Mouse (Mus musculus) CH12.LX (cell line): ENCODE results near the gene 4931422A03Rik. TPM values are rescaled to one million over a fixed set of nuclear protein-coding genes. Genes with fewer than 3 reads are reported as not detected.

Experiments used
- DNase-seq: peaks from one replicate; pipeline ENCODE4 v3.0.0-alpha.2; 2013; ENCODE audit errors: extremely low read depth
- H3K27ac ChIP-seq: 2 replicates; pipeline ENCODE4 v1.5.1; 2012; ENCODE audit warnings: low read depth, mild to moderate bottlenecking, control low read depth, moderate library complexity; ENCODE audit not compliant: insufficient read depth
- H3K27me3 ChIP-seq: replicated peaks from 2 replicates; pipeline ENCODE3; 2012; ENCODE audit warnings: inconsistent platforms
- H3K36me3 ChIP-seq, 2 experiments: replicated peaks in 1 of 2; 2 replicates each; pipeline versions ENCODE3 to v1.6.1; 2012; ENCODE audit warnings: inconsistent platforms in 1 of 2, low read length in 1 of 2, mild to moderate bottlenecking in 1 of 2, mixed read lengths in 1 of 2, moderate library complexity in 1 of 2; ENCODE audit not compliant: control insufficient read depth in 1 of 2, insufficient read depth in 1 of 2
- H3K4me1 ChIP-seq, 2 experiments: 2 replicates each; pipeline ENCODE4 v1.6.1; 2012; ENCODE audit warnings: inconsistent platforms in 1 of 2, moderate library complexity in 1 of 2; ENCODE audit not compliant: insufficient read depth in 2 of 2, control insufficient read depth in 1 of 2
- H3K4me2 ChIP-seq: 2 replicates; pipeline ENCODE4 v1.6.1; 2012; ENCODE audit warnings: low read depth, mild to moderate bottlenecking, control low read depth; ENCODE audit not compliant: poor library complexity, insufficient read depth, severe bottlenecking
- H3K4me3 ChIP-seq, 3 experiments: fragments of 150-350 bp in 1 of 3; sonication (generic) in 1 of 3; replicated peaks in 1 of 3; 2 replicates each; pipeline versions ENCODE3 to v1.5.1; 2011 to 2012; ENCODE audit warnings: low read depth in 2 of 3, low read length in 2 of 3, mild to moderate bottlenecking in 2 of 3, moderate library complexity in 2 of 3, control low read depth in 1 of 3, improper control_type of control experiment in 1 of 3, inconsistent platforms in 1 of 3, mixed read lengths in 1 of 3; ENCODE audit not compliant: poor library complexity in 1 of 3
- H3K79me2 ChIP-seq: replicated peaks from 2 replicates; pipeline ENCODE4 v1.6.1; 2012; ENCODE audit warnings: mild to moderate bottlenecking, moderate library complexity; ENCODE audit not compliant: control insufficient read depth, poor library complexity, insufficient read depth, severe bottlenecking; ENCODE audit errors: extremely low read depth
- H3K9ac ChIP-seq: 2 replicates; pipeline ENCODE4 v1.6.1; 2012; ENCODE audit warnings: low read depth, mild to moderate bottlenecking, control low read depth, moderate library complexity; ENCODE audit not compliant: insufficient read depth
- H3K9me3 ChIP-seq: replicated peaks from 2 replicates; pipeline ENCODE3; 2012; ENCODE audit warnings: low read length, inconsistent platforms, mixed read lengths
- BHLHE40 ChIP-seq: IDR thresholded peaks from 2 replicates; pipeline ENCODE4 v1.6.1; 2011; ENCODE audit warnings: mild to moderate bottlenecking, low read depth, low read length, improper control_type of control experiment
- CHD1 ChIP-seq: IDR thresholded peaks from 2 replicates; pipeline ENCODE4 v1.6.1; 2012; ENCODE audit warnings: low read depth, low read length, improper control_type of control experiment, inconsistent platforms
- CHD2 ChIP-seq: IDR thresholded peaks from 2 replicates; pipeline ENCODE4 v1.6.1; 2011; ENCODE audit warnings: low read length, improper control_type of control experiment
- E2F4 ChIP-seq: IDR thresholded peaks from 2 replicates; pipeline ENCODE4 v1.6.1; 2011; ENCODE audit warnings: low read depth, low read length, improper control_type of control experiment; ENCODE audit not compliant: insufficient replicate concordance
- EP300 ChIP-seq: IDR thresholded peaks from 2 replicates; pipeline ENCODE4 v1.6.1; 2011; ENCODE audit warnings: low read length, improper control_type of control experiment
- ETS1 ChIP-seq: conservative IDR thresholded peaks from 2 replicates; pipeline ENCODE4 v1.6.1; 2012; ENCODE audit warnings: low read depth, mild to moderate bottlenecking, inconsistent platforms, low read length, improper control_type of control experiment, moderate library complexity
- GABPA ChIP-seq: IDR thresholded peaks from 2 replicates; pipeline ENCODE4 v1.6.1; 2012; ENCODE audit warnings: low read depth, low read length, improper control_type of control experiment, inconsistent platforms; ENCODE audit not compliant: insufficient replicate concordance
- HCFC1 ChIP-seq: IDR thresholded peaks from 2 replicates; pipeline ENCODE4 v1.6.1; 2012; ENCODE audit warnings: low read depth, mild to moderate bottlenecking, inconsistent platforms, low read length, improper control_type of control experiment
- IRF4 ChIP-seq: IDR thresholded peaks from 2 replicates; pipeline ENCODE4 v1.6.1; 2014; ENCODE audit warnings: low read depth, mild to moderate bottlenecking, inconsistent platforms, low read length, improper control_type of control experiment
- JUN ChIP-seq: IDR thresholded peaks from 2 replicates; pipeline ENCODE4 v1.6.1; 2011; ENCODE audit warnings: low read depth, mild to moderate bottlenecking, low read length, improper control_type of control experiment, moderate library complexity; ENCODE audit not compliant: insufficient read depth
- JUND ChIP-seq: conservative IDR thresholded peaks from 2 replicates; pipeline ENCODE4 v1.6.1; 2011; ENCODE audit warnings: low read depth, low read length, improper control_type of control experiment
- KAT2A ChIP-seq: IDR thresholded peaks from 2 replicates; pipeline ENCODE4 v1.6.1; 2012; ENCODE audit warnings: low read length, improper control_type of control experiment, inconsistent platforms; ENCODE audit not compliant: insufficient replicate concordance
- MAFK ChIP-seq: IDR thresholded peaks from 2 replicates; pipeline ENCODE4 v1.6.1; 2011; ENCODE audit warnings: low read length, improper control_type of control experiment; ENCODE audit not compliant: insufficient replicate concordance
- MAX ChIP-seq: IDR thresholded peaks from 2 replicates; pipeline ENCODE4 v1.6.1; 2011; ENCODE audit warnings: low read length, improper control_type of control experiment
- MAZ ChIP-seq: IDR thresholded peaks from 2 replicates; pipeline ENCODE4 v1.6.1; 2012; ENCODE audit warnings: low read depth, mild to moderate bottlenecking, inconsistent platforms, low read length, improper control_type of control experiment, moderate library complexity
- MEF2A ChIP-seq: IDR thresholded peaks from 2 replicates; pipeline ENCODE4 v1.6.1; 2014; ENCODE audit warnings: low read depth, mild to moderate bottlenecking, inconsistent platforms, low read length, improper control_type of control experiment, borderline replicate concordance
- MXI1 ChIP-seq: IDR thresholded peaks from 2 replicates; pipeline ENCODE4 v1.6.1; 2011; ENCODE audit warnings: mild to moderate bottlenecking, low read depth, low read length, improper control_type of control experiment
- MYC ChIP-seq: IDR thresholded peaks from 2 replicates; pipeline ENCODE4 v1.6.1; 2011; ENCODE audit warnings: low read depth, mild to moderate bottlenecking, improper control_type of control experiment, low read length
- NELFE ChIP-seq: IDR thresholded peaks from 2 replicates; pipeline ENCODE4 v1.6.1; 2011; ENCODE audit warnings: low read depth, low read length, improper control_type of control experiment
- NRF1 ChIP-seq: IDR thresholded peaks from 2 replicates; pipeline ENCODE4 v1.6.1; 2014; ENCODE audit warnings: low read depth, mild to moderate bottlenecking, inconsistent platforms, low read length, improper control_type of control experiment, moderate library complexity
- PAX5 ChIP-seq: IDR thresholded peaks from 2 replicates; pipeline ENCODE4 v1.6.1; 2012; ENCODE audit warnings: low read length, inconsistent platforms, mixed read lengths
- POLR2AphosphoS2 ChIP-seq: IDR thresholded peaks from 2 replicates; pipeline ENCODE4 v1.6.1; 2011; ENCODE audit warnings: low read depth, low read length, improper control_type of control experiment
- RAD21 ChIP-seq: IDR thresholded peaks from 2 replicates; pipeline ENCODE4 v1.6.1; 2011; ENCODE audit warnings: low read depth, mild to moderate bottlenecking, low read length, improper control_type of control experiment, moderate library complexity
- RCOR1 ChIP-seq: conservative IDR thresholded peaks from 2 replicates; pipeline ENCODE4 v1.6.1; 2012; ENCODE audit warnings: low read depth, mild to moderate bottlenecking, inconsistent platforms, low read length, improper control_type of control experiment
- SIN3A ChIP-seq: IDR thresholded peaks from 2 replicates; pipeline ENCODE4 v1.6.1; 2012; ENCODE audit warnings: low read length, improper control_type of control experiment, inconsistent platforms
- SMC3 ChIP-seq: IDR thresholded peaks from 2 replicates; pipeline ENCODE4 v1.6.1; 2011; ENCODE audit warnings: low read depth, low read length, improper control_type of control experiment
- TBP ChIP-seq: conservative IDR thresholded peaks from 2 replicates; pipeline ENCODE4 v1.6.1; 2011; ENCODE audit warnings: low read depth, low read length, improper control_type of control experiment
- TCF12 ChIP-seq: IDR thresholded peaks from 2 replicates; pipeline ENCODE4 v1.6.1; 2014; ENCODE audit warnings: low read depth, mild to moderate bottlenecking, inconsistent platforms, low read length, improper control_type of control experiment
- UBTF ChIP-seq: IDR thresholded peaks from 2 replicates; pipeline ENCODE4 v1.6.1; 2012; ENCODE audit warnings: low read depth, mild to moderate bottlenecking, inconsistent platforms, low read length, improper control_type of control experiment, moderate library complexity
- ZKSCAN1 ChIP-seq: IDR thresholded peaks from 2 replicates; pipeline ENCODE4 v1.6.1; 2012; ENCODE audit warnings: low read depth, inconsistent platforms, low read length, improper control_type of control experiment, borderline replicate concordance
- ZMIZ1 ChIP-seq: IDR thresholded peaks from 2 replicates; pipeline ENCODE4 v1.6.1; 2012; ENCODE audit warnings: low read depth, mild to moderate bottlenecking, inconsistent platforms, low read length, improper control_type of control experiment
- ZNF384 ChIP-seq: IDR thresholded peaks from 2 replicates; pipeline ENCODE4 v1.6.1; 2012; ENCODE audit warnings: low read depth, low read length, improper control_type of control experiment, inconsistent platforms
- dilution Hi-C: fragments of 300-500 bp; cut with MboI; formaldehyde crosslinking; loops from 2 replicates; pipeline ENCODE4 v1.14.3; 2020; ENCODE audit warnings: low sequenced_read_pairs; ENCODE audit not compliant: extremely low pct_unique_long_range_greater_than_20kb, extremely low pct_ligation_motif_present
- in situ Hi-C: fragments of 300-500 bp; cut with MboI; formaldehyde crosslinking; loops from 3 replicates; pipeline ENCODE4 v1.14.3; 2019; ENCODE audit warnings: low sequenced_read_pairs, low pct_ligation_motif_present, low pct_unique_long_range_greater_than_20kb, mixed read lengths
- polyA plus RNA-seq: library from polyadenylated mRNA; unstranded; fragments of >175 nt; gene quantifications from 2 replicates; pipeline ENCODE4 v1.2.1, GENCODE M21; 2012; ENCODE audit warnings: low read depth; ENCODE audit not compliant: insufficient read length
- total RNA-seq, 2 experiments: library from RNA; depleted of rRNA; stranded (reverse); fragments of 300-350 nt in 1 of 2; fragments of >200 nt in 1 of 2; gene quantifications; 2 replicates each; pipeline ENCODE4 v1.2.3; 2012 to 2014

4931422A03Rik gene
- total and polyA plus RNA-seq, 3 experiments: 0.68 to 2.4 TPM; not detected in 1

DNA sequence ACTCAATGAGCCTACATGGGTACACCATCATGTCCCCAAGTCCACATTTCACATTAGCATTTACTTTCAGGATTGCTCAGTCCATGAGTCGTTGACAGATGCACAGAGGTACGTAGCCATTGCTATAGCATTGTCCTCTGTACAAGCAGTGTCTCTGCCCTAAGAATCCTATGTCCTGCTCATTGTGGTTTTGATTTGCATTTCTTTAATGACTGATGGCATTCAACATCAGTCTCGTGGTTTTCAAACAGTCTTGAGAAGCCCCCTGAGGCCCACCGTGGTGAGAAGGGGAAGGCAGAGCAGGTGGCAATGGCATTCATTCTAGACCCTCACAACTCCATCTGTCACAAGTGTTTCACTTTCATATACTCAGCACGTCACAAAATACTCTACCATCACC is 110.8 kb downstream of the 4931422A03Rik start:
- Histone ChIP-seq H3K79me2 (no peaks in the 10 kb centered on the region), H3K4me3 (no peak overlapping the region), H3K4me1 (peaks cover 20 to 57% of the 10 kb centered on the region in 2 experiments), H3K36me3 (no peaks in the 10 kb centered on the region), H3K9me3 (no peaks in the 10 kb centered on the region), H3K4me2 (peak overlapping the region; percentile 16; the same call in 1 of the 2 replicates), H3K27ac (peak overlapping the region; percentile 70), H3K27me3 (no peaks in the 10 kb centered on the region), H3K9ac (no peak overlapping the region)
- in situ Hi-C loops (no loop called here), dilution Hi-C loops (no loop called here)
- peak; percentile 95 for DNase-seq
- TF ChIP-seq BHLHE40 (peak; percentile 96), ZMIZ1 (no peak), NRF1 (peak; percentile 32; the same call in 1 of the 2 replicates), E2F4 (0 out of 2 replicates have a peak, but pooled peaks have one; percentile 22), NELFE (no peak), GABPA (no peak), PAX5 (no peak), RCOR1 (peak; percentile 98), POLR2AphosphoS2 (no peak), MEF2A (peak; percentile 88), SMC3 (peak; percentile 57), ZNF384 (0 out of 2 replicates have a peak, but pooled peaks have one; percentile 24), EP300 (peak; percentile 97), CHD2 (peak; percentile 86), CHD1 (no peak; the same call in 1 of the 2 replicates), ETS1 (peak; percentile 96), IRF4 (peak; percentile 95), RAD21 (peak; percentile 0), MAZ (peak; percentile 91), MAFK (peak; percentile 95), SIN3A (peak; percentile 76), JUND (peak; percentile 78), ZKSCAN1 (no peak), KAT2A (peak; percentile 69; the same call in 1 of the 2 replicates), TBP (no peak), JUN (peak; percentile 84), HCFC1 (peak; percentile 54; the same call in 1 of the 2 replicates), MXI1 (no peak), MAX (peak; percentile 89), TCF12 (peak; percentile 99), MYC (peak; percentile 88), UBTF (no peak)
